Mouse (Mus musculus) monocyte, adult 5-6 weeks (primary cell): ENCODE measurements around the gene Tnr. TPM values are rescaled to one million over a fixed set of nuclear protein-coding genes. Genes with fewer than 3 reads are reported as not detected.

Experiments used
- ATAC-seq: fragments of 153-309, 156-312 bp; replicated peaks from 2 replicates; pipeline ENCODE4 v1.8.0; 2017; ENCODE audit warnings: mild to moderate bottlenecking; ENCODE audit not compliant: low TSS enrichment, insufficient number of reproducible peaks, severe bottlenecking, poor library complexity, low FRiP score
- total RNA-seq: library from RNA; stranded (forward); fragments of 200-1000, 200-491, 200-594 nt; gene quantifications from 3 replicates; pipeline ENCODE4 v1.2.3, GENCODE M21; 2017

Gene Tnr
- total RNA-seq, 1 experiment from 2014 or later: not detected

DNA sequence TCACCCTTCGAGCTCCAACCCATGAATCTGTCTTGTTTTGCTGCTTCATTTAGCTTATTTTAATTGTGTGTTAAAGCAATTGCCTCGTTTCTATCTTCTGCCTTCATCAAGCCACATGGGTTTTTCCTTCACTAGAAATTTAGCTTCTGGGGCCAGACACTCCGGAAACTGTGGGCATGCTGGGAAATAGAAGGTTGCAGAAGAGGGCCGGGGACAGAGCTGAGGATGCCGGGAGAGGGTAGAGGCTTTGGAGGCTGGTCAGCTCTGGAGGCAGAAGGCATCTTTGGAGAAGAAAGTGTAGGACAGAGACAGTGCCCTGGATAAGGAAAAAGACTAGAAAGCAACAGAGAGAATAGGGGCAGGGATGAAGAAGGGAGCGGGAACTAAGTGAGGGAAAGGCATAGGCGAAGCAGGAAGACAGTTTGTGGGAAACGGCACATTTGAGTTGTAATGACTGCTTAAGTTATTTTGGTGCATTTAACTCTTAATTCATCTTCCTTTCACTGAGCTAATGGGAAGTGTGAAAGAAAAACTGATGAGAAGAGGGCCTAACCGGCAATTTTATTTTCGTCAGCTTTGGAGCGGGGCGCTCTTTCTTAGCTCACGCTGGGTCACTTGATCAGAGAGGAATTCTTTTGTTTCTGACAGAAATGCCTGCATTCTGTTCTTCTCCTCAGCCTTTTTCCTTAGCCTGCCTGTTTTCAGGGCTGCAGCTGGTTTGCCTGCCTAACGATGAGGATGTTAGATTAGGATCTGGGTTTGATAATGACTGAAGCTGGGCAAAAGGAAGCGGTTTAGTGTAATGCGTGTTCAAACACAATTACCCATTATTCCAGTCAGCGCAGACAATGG lies 28.2 kb downstream of the Tnr start:
- ATAC-seq: no peak

DNA sequence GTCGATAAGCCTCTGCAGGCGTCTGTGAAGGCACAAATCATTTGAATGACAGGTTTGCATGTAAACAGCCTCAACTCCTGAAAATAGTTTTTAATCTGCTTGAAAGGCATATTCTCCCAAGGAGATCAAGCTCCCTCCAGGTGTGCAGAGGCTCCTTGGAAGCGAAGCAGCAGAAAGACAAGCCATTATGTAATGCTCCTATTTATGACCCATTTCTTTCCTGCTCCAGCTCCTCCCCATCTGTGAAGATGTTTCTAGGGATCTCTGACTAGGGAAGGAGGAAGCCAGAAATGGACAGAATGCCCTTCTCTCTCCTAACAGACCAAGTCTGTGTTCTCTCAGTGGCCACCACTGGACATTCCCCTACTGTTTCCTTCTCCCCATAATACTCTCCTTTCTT lies 38.0 kb downstream of the Tnr start:
- ATAC-seq: no peak

DNA sequence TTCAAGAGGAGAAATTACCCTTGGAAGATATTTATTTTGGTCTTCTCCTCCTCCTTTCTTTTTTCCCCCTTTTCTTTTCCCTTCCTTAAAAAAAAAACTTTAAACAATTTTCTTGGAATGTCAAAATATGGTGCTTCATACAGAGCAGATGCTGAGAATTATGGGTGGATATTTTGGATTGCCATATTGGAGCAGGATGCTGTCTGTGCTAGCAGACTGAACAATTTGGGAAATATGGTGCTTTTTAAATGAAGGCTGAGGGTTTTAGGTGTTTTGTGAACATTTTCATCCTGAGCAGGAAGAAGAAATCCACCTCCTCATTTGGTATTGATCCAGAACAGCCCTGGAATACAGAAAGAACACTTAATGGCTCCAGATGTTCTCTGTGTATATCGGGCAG lies 41.6 kb downstream of the Tnr start:
- no peak for ATAC-seq

DNA sequence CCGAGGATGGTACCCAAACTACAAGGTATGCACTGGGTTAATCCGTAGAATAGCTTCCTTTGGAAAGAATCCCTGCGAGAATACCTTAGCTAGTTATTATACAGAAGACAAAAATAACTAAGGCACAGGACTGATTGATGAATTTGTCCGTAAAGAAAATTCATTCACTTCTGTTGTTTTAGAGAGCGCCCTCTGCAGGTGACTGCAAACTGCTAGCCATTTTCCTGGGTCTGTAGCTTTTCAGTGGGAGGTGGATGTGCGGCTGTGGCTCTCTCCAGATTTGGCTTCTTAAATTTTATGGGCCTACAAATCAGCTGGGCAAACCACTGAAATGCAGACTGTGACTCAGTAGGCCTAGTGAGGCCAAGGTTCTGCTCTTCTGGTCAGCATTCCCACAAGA lies 42.5 kb downstream of the Tnr start:
- ATAC-seq: no peak

DNA sequence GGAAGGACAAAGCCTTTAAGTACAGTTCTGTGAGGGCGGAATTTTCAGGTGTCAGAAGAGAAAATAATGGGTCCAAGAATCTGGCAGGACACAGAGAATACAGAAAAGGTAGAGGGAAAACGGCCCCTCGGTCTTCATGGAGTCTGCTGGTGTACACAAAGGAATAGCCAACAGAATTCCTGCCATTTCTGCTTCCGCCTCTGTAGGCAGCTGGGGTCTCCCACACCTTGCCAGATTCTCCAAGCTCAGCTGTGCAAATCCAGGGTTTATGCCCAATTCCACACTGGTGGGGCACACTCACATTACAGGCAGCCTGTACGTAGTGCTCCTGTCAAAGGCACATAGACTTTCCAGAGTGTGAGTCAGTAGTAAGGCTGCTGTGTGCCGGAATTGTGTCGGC lies 43.6 kb downstream of the Tnr start:
- ATAC-seq: no peak

- no peak for ATAC-seq
Observed at GRCm38 (mm10) chr1:159570270-159570669, 46.7 kb downstream of the Tnr start.

- ATAC-seq: no peak
Observed at GRCm38 (mm10) chr1:159570831-159571230, 47.3 kb downstream of the Tnr start.

GRCm38 (mm10) chr1:159571951-159572350 lies 48.4 kb downstream of the Tnr start:
- no peak for ATAC-seq

DNA sequence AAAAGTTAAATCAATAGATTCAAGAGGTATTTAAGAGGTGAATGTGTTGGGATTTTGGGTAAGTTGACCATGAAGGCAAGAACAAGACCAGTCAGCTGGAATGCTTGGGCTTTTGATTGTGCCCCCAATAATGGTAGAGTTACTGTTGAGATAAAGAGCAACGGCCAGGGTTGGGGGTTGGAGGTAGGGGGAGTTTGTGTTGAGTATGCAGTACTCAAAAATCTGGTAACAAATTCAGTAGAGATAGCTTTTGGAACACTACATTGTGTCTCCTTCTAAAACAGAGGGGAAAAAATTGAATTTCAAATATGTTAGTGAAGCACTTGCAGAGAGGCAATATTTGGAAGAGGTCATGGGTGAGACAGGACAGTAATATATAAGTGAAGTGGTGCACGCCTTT lies 49.5 kb downstream of the Tnr start:
- no peak for ATAC-seq

- ATAC-seq: no peak
Observed at GRCm38 (mm10) chr1:159574661-159575060, 51.1 kb downstream of the Tnr start.

DNA sequence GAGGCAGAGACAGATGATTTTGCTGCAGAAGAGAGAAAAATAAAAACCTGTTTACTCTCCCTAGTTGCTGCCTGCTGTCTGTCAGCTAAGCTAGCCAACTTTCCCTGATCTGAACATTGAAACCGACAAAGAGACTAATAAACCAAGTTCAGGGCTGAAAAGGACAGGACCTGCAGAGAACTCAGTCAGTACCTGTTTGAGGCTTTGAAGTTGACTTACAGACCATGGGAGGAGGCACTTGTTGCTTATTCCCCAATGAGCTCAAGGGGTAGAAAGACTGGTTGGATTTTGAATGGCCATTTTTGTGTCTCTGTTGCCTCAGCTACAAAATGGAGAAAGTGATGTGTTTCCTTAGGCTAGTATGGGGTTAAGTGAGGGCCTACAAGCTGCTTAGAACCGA lies 52.7 kb downstream of the Tnr start:
- no peak for ATAC-seq

- no peak for ATAC-seq
Observed at GRCm38 (mm10) chr1:159578391-159578790, 54.8 kb downstream of the Tnr start.

- no peak for ATAC-seq
Observed at GRCm38 (mm10) chr1:159580335-159580921, 56.9 kb downstream of the Tnr start.

GRCm38 (mm10) chr1:159583877-159584276 lies 60.3 kb downstream of the Tnr start:
- ATAC-seq: no peak

DNA sequence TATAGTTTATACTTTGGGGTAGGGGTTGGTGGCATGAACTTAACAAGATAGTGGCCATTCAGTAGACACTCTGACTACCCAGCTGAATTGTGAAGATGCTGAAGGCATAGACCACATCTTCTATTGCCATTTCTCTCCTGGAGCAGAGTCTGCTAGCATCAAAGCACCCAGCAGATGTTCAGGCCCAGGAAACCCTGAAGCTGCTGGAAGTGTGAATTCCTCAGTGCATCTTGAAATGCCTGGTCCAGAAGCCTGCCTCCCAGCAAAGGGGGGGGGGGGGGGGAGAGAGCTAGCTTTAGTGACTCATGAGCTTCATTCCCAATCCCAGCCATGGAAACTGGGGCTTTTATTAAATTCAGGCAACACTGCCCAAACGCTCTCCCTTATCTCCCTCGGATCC lies 65.2 kb downstream of the Tnr start:
- no peak for ATAC-seq

GRCm38 (mm10) chr1:159594099-159595058 lies 70.8 kb downstream of the Tnr start:
- no peak for ATAC-seq

- no peak for ATAC-seq
Observed at GRCm38 (mm10) chr1:159595729-159596128, 72.2 kb downstream of the Tnr start.

DNA sequence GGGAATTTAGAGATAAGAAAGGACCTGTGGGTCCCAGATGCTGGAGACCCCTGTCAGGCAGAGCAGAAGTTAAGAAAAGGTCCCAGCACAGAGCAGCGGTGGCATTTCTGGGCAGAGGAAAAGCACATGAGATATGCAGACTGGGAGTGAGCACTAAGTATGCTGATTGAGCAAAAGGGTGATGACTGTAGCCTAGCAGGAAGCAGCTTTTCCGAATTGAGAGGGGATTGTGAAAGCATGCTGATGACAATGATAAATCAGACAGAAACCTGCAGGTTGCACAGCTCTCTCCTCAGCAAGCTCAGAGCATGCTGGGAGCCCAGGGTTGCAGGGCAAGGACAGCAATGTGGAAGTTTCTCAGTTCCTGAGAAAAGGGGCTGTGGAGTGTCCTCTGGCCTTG lies 73.1 kb downstream of the Tnr start:
- no peak for ATAC-seq

GRCm38 (mm10) chr1:159613561-159613960 lies 90.0 kb downstream of the Tnr start:
- no peak for ATAC-seq
